Mouse (Mus musculus) Muller cell, postnatal 12 days (primary cell): ENCODE data around the gene Pik3ap1.
"Not testable (repeated sequence)": the region's sequence is repeated elsewhere in the genome, so short reads cannot be mapped to it uniquely, and the experiment has no call there.

ENCODE experiments used
- DNase-seq: peaks from one replicate; pipeline ENCODE4 v3.0.0-alpha.2; 2015; ENCODE audit errors: inconsistent ontology term

Pik3ap1 gene

GRCm38 (mm10) chr19:41332228-41332627 is 52.7 kb downstream of the Pik3ap1 start:
- DNase-seq, result no peak

- DNase-seq, result no peak
Observed at GRCm38 (mm10) chr19:41330401-41330800, 54.5 kb downstream of the Pik3ap1 start.

GRCm38 (mm10) chr19:41329961-41330360 is 54.9 kb downstream of the Pik3ap1 start:
- DNase-seq, result no peak

- DNase-seq, result no peak
Observed at GRCm38 (mm10) chr19:41328743-41329142, 56.2 kb downstream of the Pik3ap1 start.

GRCm38 (mm10) chr19:41323813-41324212 is 61.1 kb downstream of the Pik3ap1 start:
- DNase-seq, result no peak

- DNase-seq, result no peak
Observed at GRCm38 (mm10) chr19:41323125-41323524, 61.8 kb downstream of the Pik3ap1 start.

GRCm38 (mm10) chr19:41321149-41321548 is 63.8 kb downstream of the Pik3ap1 start:
- DNase-seq, result no peak

- peak; percentile 47 for DNase-seq
Observed at GRCm38 (mm10) chr19:41317315-41318095, 67.4 kb downstream of the Pik3ap1 start.

GRCm38 (mm10) chr19:41314696-41315095 is 70.2 kb downstream of the Pik3ap1 start:
- DNase-seq, result no peak

- no peak for DNase-seq
Observed at GRCm38 (mm10) chr19:41313663-41314062, 71.2 kb downstream of the Pik3ap1 start.

GRCm38 (mm10) chr19:41312587-41312986 is 72.3 kb downstream of the Pik3ap1 start:
- not testable (repeated sequence) for DNase-seq

- DNase-seq, result no peak
Observed at GRCm38 (mm10) chr19:41312027-41312426, 72.9 kb downstream of the Pik3ap1 start.

- peak; percentile 27 for DNase-seq
Observed at GRCm38 (mm10) chr19:41310971-41311703, 73.8 kb downstream of the Pik3ap1 start.

GRCm38 (mm10) chr19:41303933-41304332 is 81.0 kb downstream of the Pik3ap1 start:
- no peak for DNase-seq

GRCm38 (mm10) chr19:41303433-41303832 is 81.5 kb downstream of the Pik3ap1 start:
- DNase-seq, result no peak

GRCm38 (mm10) chr19:41301856-41302255 is 83.0 kb downstream of the Pik3ap1 start:
- DNase-seq, result no peak

GRCm38 (mm10) chr19:41299446-41299845 is 85.5 kb downstream of the Pik3ap1 start:
- no peak for DNase-seq

- no peak for DNase-seq
Observed at GRCm38 (mm10) chr19:41290952-41291619, 93.8 kb downstream of the Pik3ap1 start.

- no peak for DNase-seq
Observed at GRCm38 (mm10) chr19:41288568-41288967, 96.3 kb downstream of the Pik3ap1 start.

- DNase-seq, result no peak
Observed at GRCm38 (mm10) chr19:41287224-41287623, 97.7 kb downstream of the Pik3ap1 start.

GRCm38 (mm10) chr19:41284515-41284914 is 100.4 kb downstream of the Pik3ap1 start:
- DNase-seq, result no peak

- no peak for DNase-seq
Observed at GRCm38 (mm10) chr19:41282718-41283117, 102.2 kb downstream of the Pik3ap1 start.
